ENCODE assay signal across 18 mouse cellular contexts in genomic region chr19:6679392-6680307, GRCm38 (mm10).
DNase-seq lines count a peak whose midpoint lies in the region; ATAC-seq and TF ChIP-seq lines count a peak whose summit lies in the region.
"Had no signal": no experiment of that assay in that cellular context is flagged by ENCODE, and none has a peak within 500 bp of the region (broad histone marks: within the 10 kb centered on the region; RNA-seq: fewer than 3 reads in every experiment).

No protein-coding gene starts in this region.

- no peak overlapping the region for H3K4me3 ChIP-seq in midbrain, embryonic 10.5 days
- H3K4me3 ChIP-seq in midbrain, embryonic 14.5 days (replicated peaks; ENCODE audit: low read depth, low read length): no peak overlapping the region
- no peak overlapping the region for H3K4me3 ChIP-seq in ES-E14 (ENCODE audit: insufficient read depth in 1 of 2, low read depth in 1 of 2, low read length in 2 of 2, poor library complexity in 1 of 2, severe bottlenecking in 1 of 2)
- H3K4me3 ChIP-seq: heart, embryonic 10.5 days; layer of hippocampus, adult 2 months; liver, embryonic 13.5 days had no signal

- peak; percentile 36 for DNase-seq in midbrain, embryonic 10.5 days (ENCODE audit: low spot score)
- no peak for DNase-seq in midbrain, embryonic 14.5 days
- no peak for DNase-seq in ES-E14 (ENCODE audit: low read depth, low spot score)
- no peak for DNase-seq in cerebellum, adult 11 months
- no peak for DNase-seq in urinary bladder, postnatal 36 days (ENCODE audit: low spot score in 2 of 2)
- no peak for DNase-seq in urinary bladder, postnatal 25 days (ENCODE audit: low spot score)
- DNase-seq: cerebellum, postnatal 14 days; gastrocnemius, postnatal 25 days; heart, postnatal 10 days; kidney, adult 18-20 months; kidney, postnatal 10 days; liver, embryonic 13.5 days; right cerebral cortex, postnatal 25 days; thymus, postnatal 4 days had no signal

- H3K9me3 ChIP-seq in midbrain, embryonic 10.5 days (replicated peaks): no peaks in the 10 kb centered on the region
- no peaks in the 10 kb centered on the region for H3K9me3 ChIP-seq in midbrain, embryonic 14.5 days (ENCODE audit: control insufficient read depth, low read length)
- no peaks in the 10 kb centered on the region for H3K9me3 ChIP-seq in ES-E14 (ENCODE audit: control insufficient read depth, insufficient read depth, low read depth, low read length)
- H3K9me3 ChIP-seq: heart, embryonic 10.5 days; liver, embryonic 13.5 days had no signal

- H3K9ac ChIP-seq in midbrain, embryonic 14.5 days (replicated peaks; ENCODE audit: low read length): no peak overlapping the region
- H3K9ac ChIP-seq in ES-E14 (ENCODE audit: insufficient read depth, low read depth, low read length, poor library complexity, severe bottlenecking): no peak overlapping the region
- H3K9ac ChIP-seq: liver, embryonic 13.5 days had no signal

- peak overlapping the region; percentile 67; the same call in 1 of the 2 replicates for H3K27ac ChIP-seq in midbrain, embryonic 10.5 days (replicated peaks)
- no peak overlapping the region for H3K27ac ChIP-seq in midbrain, embryonic 14.5 days (replicated peaks; ENCODE audit: low read depth, low read length)
- H3K27ac ChIP-seq in ES-E14 (ENCODE audit: insufficient read depth, low read depth, low read length, poor library complexity, severe bottlenecking): no peak overlapping the region
- H3K27ac ChIP-seq: heart, embryonic 10.5 days; layer of hippocampus, adult 2 months; liver, embryonic 13.5 days had no signal

- H3K4me1 ChIP-seq in midbrain, embryonic 10.5 days: peaks cover 21% of the 10 kb centered on the region
- H3K4me1 ChIP-seq in midbrain, embryonic 14.5 days (ENCODE audit: control insufficient read depth, insufficient read depth, low read length): no peaks in the 10 kb centered on the region
- peaks cover 12 to 39% of the 10 kb centered on the region in 2 experiments for H3K4me1 ChIP-seq in ES-E14 (ENCODE audit: control insufficient read depth in 2 of 2, insufficient read depth in 2 of 2, low read length in 2 of 2, poor library complexity in 1 of 2)
- H3K4me1 ChIP-seq: liver, embryonic 13.5 days had no signal

- in situ Hi-C loops in ES-E14 (cut with MboI; ENCODE audit: low sequenced_read_pairs in 2 of 2, unreplicated experiment in 2 of 2): no loop called here

- WGBS in midbrain, embryonic 10.5 days: 19% methylated on average over 13 of the region's 14 CpGs
- 9% methylated on average over 12 of the region's 14 CpGs for WGBS in midbrain, embryonic 14.5 days

- H3K4me2 ChIP-seq in midbrain, embryonic 14.5 days (ENCODE audit: low read length): no peak overlapping the region
- H3K4me2 ChIP-seq: liver, embryonic 13.5 days had no signal

- no peaks in the 10 kb centered on the region for H3K36me3 ChIP-seq in midbrain, embryonic 10.5 days
- H3K36me3 ChIP-seq in midbrain, embryonic 14.5 days (ENCODE audit: control insufficient read depth, insufficient read depth, low read length): no peaks in the 10 kb centered on the region
- H3K36me3 ChIP-seq in ES-E14 (ENCODE audit: control insufficient read depth, insufficient read depth, low read length, poor library complexity, severe bottlenecking): no peaks in the 10 kb centered on the region
- H3K36me3 ChIP-seq: heart, embryonic 10.5 days; liver, embryonic 13.5 days had no signal

- ATAC-seq in midbrain, embryonic 14.5 days (ENCODE audit: low FRiP score, low TSS enrichment): no peak
- ATAC-seq in common myeloid progenitor, adult 5-6 weeks (replicated peaks; ENCODE audit: low read depth, poor library complexity, severe bottlenecking): peak; percentile 69
- ATAC-seq: lung, postnatal 0 days had no signal

- peaks cover 37% of the 10 kb centered on the region for H3K27me3 ChIP-seq in midbrain, embryonic 10.5 days (ENCODE audit: low read depth, poor library complexity, severe bottlenecking)
- H3K27me3 ChIP-seq in midbrain, embryonic 14.5 days (ENCODE audit: control insufficient read depth, insufficient read depth, low read length): no peaks in the 10 kb centered on the region
- H3K27me3 ChIP-seq: liver, embryonic 13.5 days had no signal

TF ChIP-seq in ES-E14, 5 proteins besides CTCF, POLR2A, EP300 and RAD21:
- TF ChIP-seq MAFK (IDR thresholded peaks at IDR 0.05; ENCODE audit: insufficient read depth, low read depth, low read length) (no peak), ZC3H11A (IDR thresholded peaks at IDR 0.05; ENCODE audit: borderline replicate concordance, low read depth, low read length) (no peak), ZNF384 (IDR thresholded peaks at IDR 0.05; ENCODE audit: low read depth, low read length) (peak; percentile 95), HCFC1 (IDR thresholded peaks at IDR 0.05; ENCODE audit: borderline replicate concordance, insufficient read depth, low read length) (no peak), CHD2 (IDR thresholded peaks at IDR 0.05; ENCODE audit: low read depth, low read length) (no peak)
